Mouse (Mus musculus) heart, embryonic 16.5 days (tissue): ENCODE results near the gene Lmo4. TPM values are rescaled to one million over a fixed set of nuclear protein-coding genes. Genes with fewer than 3 reads are reported as not detected.

Source experiments
- ATAC-seq: fragments of 200-750 bp; cut with Nextera tagmentation; replicated peaks from 2 replicates; pipeline ENCODE4 v1.8.0; 2017; ENCODE audit warnings: moderate number of reproducible peaks; ENCODE audit not compliant: insufficient read depth, low FRiP score; ENCODE audit errors: extremely low read depth
- H3K27ac ChIP-seq: fragments of 300-500 bp; sonication (generic); 2 replicates; pipeline ENCODE4 v1.5.1; 2014; ENCODE audit warnings: mild to moderate bottlenecking, low read length, control low read depth, moderate library complexity
- H3K27me3 ChIP-seq: fragments of 300-500 bp; sonication (generic); 2 replicates; pipeline ENCODE4 v1.6.1; 2014; ENCODE audit warnings: low read length, mixed read lengths; ENCODE audit not compliant: control insufficient read depth, insufficient read depth
- H3K36me3 ChIP-seq: fragments of 300-500 bp; sonication (generic); 2 replicates; pipeline ENCODE4 v1.6.1; 2014; ENCODE audit not compliant: control insufficient read depth, insufficient read depth
- H3K4me1 ChIP-seq: fragments of 300-500 bp; sonication (generic); 2 replicates; pipeline ENCODE4 v1.6.1; 2014; ENCODE audit warnings: low read length, mixed read lengths; ENCODE audit not compliant: control insufficient read depth, insufficient read depth
- H3K4me2 ChIP-seq: fragments of 300-500 bp; sonication (generic); 2 replicates; pipeline ENCODE4 v1.6.1; 2014; ENCODE audit warnings: low read depth, mild to moderate bottlenecking, control low read depth, low read length
- H3K4me3 ChIP-seq: fragments of 300-500 bp; sonication (generic); 2 replicates; pipeline ENCODE4 v1.5.1; 2014; ENCODE audit warnings: mild to moderate bottlenecking, control low read depth, low read length
- H3K9ac ChIP-seq: fragments of 300-500 bp; sonication (generic); 2 replicates; pipeline ENCODE4 v1.6.1; 2014; ENCODE audit warnings: low read length, control low read depth
- H3K9me3 ChIP-seq: fragments of 300-500 bp; sonication (generic); replicated peaks from 2 replicates; pipeline ENCODE4 v1.6.1; 2016; ENCODE audit warnings: low read length; ENCODE audit not compliant: control insufficient read depth
- WGBS: fragments of 180-500 bp; shearing (Covaris S2); extraction: QIAGEN DNeasy Blood & Tissue Kit; methylation state at CpG from one replicate; pipeline ENCODE4 v1.1.7; 2014; 5-methylcytosine and 5-hydroxymethylcytosine counted together
- polyA plus RNA-seq: library from polyadenylated mRNA; unstranded; fragments of >200 nt; fragmentation: Nextera tagmentation; extraction: Ambion mirVana; gene quantifications from 2 replicates; pipeline ENCODE4 v1.2.1, GENCODE M21; 2015

Lmo4 gene
- polyA plus RNA-seq, 1 experiment from 2014 or later: 46.8 TPM

GRCm38 (mm10) chr3:144144066-144144465, 61.0 kb downstream of the Lmo4 start:
- Histone ChIP-seq H3K27ac (no peak overlapping the region), H3K27me3 (no peaks in the 10 kb centered on the region), H3K4me3 (no peak overlapping the region), H3K9ac (no peak overlapping the region), H3K36me3 (no peaks in the 10 kb centered on the region), H3K9me3 (no peaks in the 10 kb centered on the region), H3K4me2 (no peak overlapping the region), H3K4me1 (0 out of 2 replicates have a peak, but pooled peaks cover 2% of the 10 kb centered on the region)
- no peak for ATAC-seq
- 83% methylated on average over 4 of the region's 4 CpGs for WGBS

GRCm38 (mm10) chr3:144142939-144143338, 62.1 kb downstream of the Lmo4 start:
- WGBS: 83% methylated on average over 7 of the region's 7 CpGs
- H3K9me3 ChIP-seq: no peaks in the 10 kb centered on the region
- H3K27ac ChIP-seq: no peak overlapping the region
- no peaks in the 10 kb centered on the region for H3K36me3 ChIP-seq
- no peak overlapping the region for H3K4me3 ChIP-seq
- H3K4me2 ChIP-seq: no peak overlapping the region
- no peaks in the 10 kb centered on the region for H3K27me3 ChIP-seq
- ATAC-seq: no peak
- H3K9ac ChIP-seq: no peak overlapping the region
- 0 out of 2 replicates have a peak, but pooled peaks cover 2% of the 10 kb centered on the region for H3K4me1 ChIP-seq

GRCm38 (mm10) chr3:144141786-144142185, 63.2 kb downstream of the Lmo4 start:
- Histone ChIP-seq H3K36me3 (no peaks in the 10 kb centered on the region), H3K4me3 (no peak overlapping the region), H3K9ac (no peak overlapping the region), H3K9me3 (no peaks in the 10 kb centered on the region), H3K4me2 (no peak overlapping the region), H3K27me3 (no peaks in the 10 kb centered on the region), H3K27ac (no peak overlapping the region), H3K4me1 (0 out of 2 replicates have a peak, but pooled peaks cover 2% of the 10 kb centered on the region)
- no peak for ATAC-seq
- 68% methylated on average over 8 of the region's 8 CpGs for WGBS

GRCm38 (mm10) chr3:144140816-144141215, 64.2 kb downstream of the Lmo4 start:
- H3K4me2 ChIP-seq: no peak overlapping the region

GRCm38 (mm10) chr3:144138659-144139058, 66.4 kb downstream of the Lmo4 start:
- 96% methylated on average over 3 of the region's 3 CpGs for WGBS
- Histone ChIP-seq H3K4me3 (no peak overlapping the region), H3K9me3 (no peaks in the 10 kb centered on the region), H3K4me1 (0 out of 2 replicates have a peak, but pooled peaks cover 2% of the 10 kb centered on the region), H3K27me3 (no peaks in the 10 kb centered on the region), H3K27ac (no peak overlapping the region), H3K36me3 (no peaks in the 10 kb centered on the region), H3K4me2 (no peak overlapping the region), H3K9ac (no peak overlapping the region)
- no peak for ATAC-seq

More at GRCm38 (mm10) chr3:144140816-144141215, 64.2 kb downstream of the Lmo4 start:
- no peaks in the 10 kb centered on the region for H3K27me3 ChIP-seq
- no peaks in the 10 kb centered on the region for H3K9me3 ChIP-seq
- 0 out of 2 replicates have a peak, but pooled peaks cover 2% of the 10 kb centered on the region for H3K4me1 ChIP-seq
- H3K4me3 ChIP-seq: no peak overlapping the region
- ATAC-seq: no peak
- no peaks in the 10 kb centered on the region for H3K36me3 ChIP-seq
- WGBS: 88% methylated on average over 5 of the region's 5 CpGs
- no peak overlapping the region for H3K27ac ChIP-seq
- H3K9ac ChIP-seq: no peak overlapping the region
